Mouse (Mus musculus) lung, postnatal 36 days (tissue): ENCODE measurements around the gene Ncaph.
"Not testable (repeated sequence)": the region's sequence is repeated elsewhere in the genome, so short reads cannot be mapped to it uniquely, and the experiment has no call there.

Experiments used
- DNase-seq: peaks from one replicate; pipeline ENCODE4 v3.0.0; 2022; ENCODE audit warnings: mixed read lengths

The Ncaph gene

DNA sequence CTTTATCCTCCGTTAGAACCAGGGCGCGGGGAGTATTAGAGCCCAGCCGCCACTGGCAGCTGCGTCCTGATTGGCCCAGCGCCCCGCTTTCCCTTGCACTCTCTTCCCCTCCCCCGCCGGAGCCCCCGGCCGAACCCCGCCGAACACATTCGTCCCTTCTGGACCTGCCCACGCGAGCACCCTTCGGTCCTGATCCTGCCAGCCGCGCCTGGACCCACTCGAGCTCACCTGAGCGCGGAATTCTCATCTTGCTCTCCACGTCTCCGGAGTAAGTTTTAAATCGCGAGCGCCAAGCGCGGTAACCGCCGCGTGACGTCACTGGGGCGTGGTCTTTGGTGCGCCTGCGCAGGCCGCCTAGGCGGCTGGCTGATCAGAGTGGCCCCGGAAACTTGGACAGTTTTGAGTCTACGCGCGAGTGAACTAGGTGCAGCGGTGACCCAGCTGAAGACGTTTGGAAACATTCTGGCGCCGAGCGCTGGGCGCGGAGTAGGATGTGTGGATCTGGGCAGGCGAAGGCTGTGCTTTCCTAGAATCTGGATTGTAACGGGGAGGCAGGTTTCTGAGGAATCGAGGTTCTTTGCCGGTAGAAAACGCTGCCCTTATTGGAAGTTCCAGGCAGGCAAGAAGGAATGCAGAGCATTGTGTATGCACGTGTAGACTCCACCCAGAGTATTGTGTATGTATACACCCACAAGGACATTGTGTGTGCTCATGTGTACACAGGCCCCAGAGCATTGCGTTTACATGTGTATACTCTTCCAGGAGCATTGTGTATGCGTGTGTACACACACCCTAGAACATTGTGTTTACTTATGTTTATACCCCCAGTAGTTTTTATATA, at the start of gene Ncaph:
TSS of gene Ncaph (minus strand) at position 334 of the 841 bp plus-strand sequence.
- DNase-seq: peak; percentile 96

DNA sequence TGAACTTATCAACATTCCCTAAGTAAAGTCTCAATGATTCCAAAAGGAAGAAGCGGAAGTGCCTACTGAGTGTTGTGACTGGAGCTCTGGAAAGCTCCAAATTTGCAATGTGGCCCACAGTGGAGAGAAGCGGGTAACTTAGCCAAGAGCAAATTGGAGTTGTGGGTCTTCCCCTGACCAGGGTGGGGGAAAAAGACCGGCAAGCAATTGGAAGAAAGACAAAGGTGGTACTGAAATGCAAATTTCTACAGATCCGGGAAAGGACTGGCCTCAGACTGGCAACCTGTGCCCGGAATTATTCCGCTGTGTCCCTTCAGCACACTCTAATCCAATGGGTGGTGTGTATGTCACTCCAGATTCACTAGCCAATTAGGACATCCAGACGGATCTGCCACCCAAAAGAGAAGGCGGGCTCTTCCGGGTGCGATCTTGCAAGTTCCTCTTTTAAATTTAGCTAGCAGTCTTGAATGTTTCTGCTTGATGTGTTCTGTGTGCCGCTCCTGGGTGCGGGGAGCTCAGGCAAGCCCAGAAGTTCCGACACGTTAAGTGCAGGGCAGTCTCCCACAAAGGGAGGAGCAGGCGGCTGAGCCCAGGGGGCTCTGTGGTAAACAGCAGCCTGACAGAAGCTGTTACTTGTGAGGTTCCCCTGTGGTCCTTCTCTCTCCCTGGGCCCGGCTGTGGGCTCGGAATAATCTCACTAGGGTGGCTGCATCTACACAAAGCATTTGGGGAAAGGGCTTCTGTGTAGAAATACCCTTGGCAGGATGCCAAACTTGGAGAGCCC, 49.0 kb upstream of the Ncaph start:
- DNase-seq: peak; percentile 93

DNA sequence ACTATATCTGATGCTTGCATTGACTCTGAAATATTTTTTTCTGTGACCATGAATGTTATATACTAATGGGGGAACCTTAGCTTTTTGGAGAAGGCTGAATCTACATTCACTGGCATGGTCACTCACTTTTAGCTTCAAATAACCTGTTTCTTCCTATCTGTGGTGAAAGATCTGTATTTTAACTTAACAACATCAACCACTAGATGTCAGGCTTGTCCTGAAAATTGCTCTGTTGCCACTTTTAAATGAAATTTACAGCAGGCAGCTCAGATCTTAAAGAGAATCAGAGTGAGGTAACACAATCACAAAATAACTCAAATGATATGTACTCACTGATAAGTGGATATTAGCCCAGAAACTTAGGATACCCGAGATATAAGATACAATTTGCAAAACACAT, 32.5 kb upstream of the Ncaph start:
- DNase-seq: peak; percentile 76

GRCm38 (mm10) chr2:127165675-127166074, 31.9 kb upstream of the Ncaph start:
- DNase-seq: no peak

- no peak for DNase-seq
Measured at GRCm38 (mm10) chr2:127145699-127146098, 11.9 kb upstream of the Ncaph start.

- peak; percentile 90 for DNase-seq
Measured at GRCm38 (mm10) chr2:127143158-127144063, 9.7 kb upstream of the Ncaph start, which contains the start of gene Itpripl1. Itpripl1 (minus strand) TSS chr2:127143442.

DNA sequence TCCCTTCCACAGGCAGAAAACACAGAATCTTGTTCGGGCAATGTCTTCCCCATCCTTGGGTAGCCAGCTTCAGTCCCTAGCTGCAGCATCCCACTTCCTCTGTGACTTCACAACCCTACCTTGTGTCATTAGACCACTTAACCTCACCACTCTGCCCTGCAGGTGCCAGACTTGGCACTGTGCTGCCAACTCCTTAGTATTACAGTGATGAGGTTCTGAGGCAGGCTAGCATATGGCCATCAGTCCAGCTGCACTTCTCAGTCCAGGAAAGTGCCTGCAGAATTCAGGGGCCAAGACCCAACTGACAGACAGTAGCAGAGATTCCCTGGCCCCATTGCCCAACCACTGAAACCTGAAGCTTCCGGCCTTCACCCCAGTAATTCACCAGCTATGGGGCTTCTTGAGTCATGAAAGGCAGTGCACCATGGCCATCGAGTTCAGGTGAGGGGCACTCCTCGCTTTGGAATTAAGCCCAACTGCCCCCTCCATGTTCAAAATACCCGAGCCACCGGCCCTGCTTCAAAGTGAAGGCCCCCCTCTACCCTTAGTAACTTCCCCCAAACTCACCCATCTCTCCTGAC, 8.9 kb upstream of the Ncaph start:
- DNase-seq: no peak

DNA sequence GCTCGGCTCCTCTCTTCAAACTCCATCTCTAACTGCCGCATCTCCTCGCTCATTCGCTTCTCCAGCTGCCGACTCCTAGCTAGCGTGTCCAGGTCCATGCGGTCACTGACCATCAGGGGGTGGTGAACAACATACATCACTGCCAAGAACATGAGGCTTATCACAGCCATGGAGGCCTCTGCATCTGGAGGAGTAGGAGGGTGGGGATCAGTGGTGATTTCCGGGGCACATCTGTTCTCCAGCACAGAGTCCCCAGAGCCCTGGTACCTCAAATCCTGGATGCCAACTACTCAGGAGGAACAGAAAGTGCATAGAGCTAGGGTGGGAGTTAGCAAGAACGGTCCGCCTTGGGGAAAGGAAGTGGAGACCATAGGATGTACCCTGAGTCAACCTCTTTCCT, 8.3 kb upstream of the Ncaph start:
- no peak for DNase-seq

- DNase-seq: no peak
Measured at GRCm38 (mm10) chr2:127140011-127140410, 6.3 kb upstream of the Ncaph start.

DNA sequence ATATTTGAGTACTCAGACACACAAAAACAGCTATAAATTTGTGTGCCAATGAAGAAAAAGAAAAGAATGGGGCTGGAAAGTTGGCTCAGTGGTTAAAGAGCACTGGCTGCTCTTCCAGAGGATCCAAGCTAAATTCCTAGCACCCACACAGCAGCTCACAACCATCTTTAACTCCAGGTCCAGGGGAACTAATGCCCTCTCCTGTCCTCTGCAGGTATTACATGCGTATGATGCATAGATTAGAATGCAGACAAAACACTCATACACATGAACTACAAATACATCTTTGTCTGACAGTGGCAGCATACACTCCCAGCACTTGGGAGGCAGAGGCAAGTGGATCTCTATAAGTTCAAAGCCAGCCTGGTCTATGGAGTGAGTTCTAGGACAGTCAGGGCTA, 5.9 kb upstream of the Ncaph start:
- no peak for DNase-seq

GRCm38 (mm10) chr2:127139094-127139493, 5.3 kb upstream of the Ncaph start:
- no peak for DNase-seq

- DNase-seq: no peak
Measured at GRCm38 (mm10) chr2:127138449-127138848, 4.7 kb upstream of the Ncaph start.

- DNase-seq: no peak
Measured at GRCm38 (mm10) chr2:127137838-127138420, 4.2 kb upstream of the Ncaph start.

- peak; percentile 75 for DNase-seq
Measured at GRCm38 (mm10) chr2:127136979-127137378, 3.2 kb upstream of the Ncaph start.

DNA sequence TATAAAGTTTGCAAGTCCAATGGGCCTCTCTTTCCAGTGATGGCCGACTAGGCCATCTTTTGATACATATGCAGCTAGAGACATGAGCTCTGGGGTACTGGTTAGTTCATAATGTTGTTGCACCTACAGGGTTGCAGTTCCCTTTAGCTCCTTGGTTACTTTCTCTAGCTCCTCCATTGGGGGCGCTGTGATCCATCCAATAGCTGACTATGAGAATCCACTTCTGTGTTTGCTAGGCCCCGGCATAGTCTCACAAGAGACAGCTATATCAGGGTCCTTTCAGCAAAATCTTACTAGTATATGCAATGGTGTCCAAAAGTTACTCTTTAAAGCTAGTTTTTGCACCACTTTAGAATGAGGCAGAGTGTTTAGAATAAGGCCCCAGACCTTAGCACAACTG, 1.5 kb upstream of the Ncaph start:
- not testable (repeated sequence) for DNase-seq

DNA sequence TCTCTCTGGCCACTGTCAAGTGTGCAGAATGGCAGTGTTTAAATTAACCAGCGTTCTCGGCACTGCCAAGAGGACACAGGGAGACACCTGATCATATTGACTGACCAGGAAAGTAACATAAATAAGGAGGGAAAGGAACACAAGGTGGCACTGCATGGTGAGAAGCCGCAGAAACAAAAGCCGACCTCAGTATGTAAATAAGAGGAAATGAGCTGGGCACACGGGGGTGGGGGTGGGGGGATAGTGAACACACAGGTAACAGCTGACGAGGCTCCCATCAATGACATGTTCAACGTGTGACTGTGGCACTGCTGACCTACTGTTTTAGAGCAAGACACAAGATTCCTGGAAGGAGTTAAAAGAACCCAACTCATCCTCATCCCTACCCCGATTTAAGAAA, 2.4 kb downstream of the Ncaph start:
- no peak for DNase-seq

GRCm38 (mm10) chr2:127128926-127129325, 4.8 kb downstream of the Ncaph start:
- no peak for DNase-seq

DNA sequence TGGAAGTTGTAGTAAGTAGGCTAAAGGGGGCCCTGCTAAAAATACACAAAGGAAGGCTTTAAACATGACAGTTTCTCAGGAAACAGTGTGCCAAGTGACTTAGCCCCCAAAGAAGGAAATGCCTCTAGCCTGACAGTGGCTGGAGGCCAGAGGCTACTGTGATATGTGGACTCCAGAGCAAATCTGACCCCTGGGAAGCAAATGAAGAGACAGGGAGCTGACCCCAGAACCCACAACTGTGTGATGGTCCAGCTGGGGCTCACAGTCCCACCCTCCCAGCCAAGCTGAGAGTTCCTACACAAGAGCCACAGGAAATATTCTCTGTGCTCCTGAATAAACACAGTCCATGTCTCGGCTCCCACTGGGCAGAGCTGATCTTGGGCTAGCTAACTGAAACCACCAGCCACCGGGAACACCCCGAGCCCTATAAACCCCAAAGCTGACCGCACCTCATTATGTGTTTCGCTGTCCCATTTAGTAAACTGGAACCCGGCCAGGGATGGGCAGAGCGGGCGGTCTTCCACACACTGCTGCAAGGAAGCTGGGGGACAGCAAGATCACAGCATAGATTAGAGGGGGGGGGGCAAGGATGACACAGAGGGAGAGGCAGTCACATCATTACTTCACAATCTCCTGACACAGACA, 12.0 kb downstream of the Ncaph start:
- peak; percentile 44 for DNase-seq

GRCm38 (mm10) chr2:127108986-127109385, 24.8 kb downstream of the Ncaph start:
- DNase-seq: no peak

DNA sequence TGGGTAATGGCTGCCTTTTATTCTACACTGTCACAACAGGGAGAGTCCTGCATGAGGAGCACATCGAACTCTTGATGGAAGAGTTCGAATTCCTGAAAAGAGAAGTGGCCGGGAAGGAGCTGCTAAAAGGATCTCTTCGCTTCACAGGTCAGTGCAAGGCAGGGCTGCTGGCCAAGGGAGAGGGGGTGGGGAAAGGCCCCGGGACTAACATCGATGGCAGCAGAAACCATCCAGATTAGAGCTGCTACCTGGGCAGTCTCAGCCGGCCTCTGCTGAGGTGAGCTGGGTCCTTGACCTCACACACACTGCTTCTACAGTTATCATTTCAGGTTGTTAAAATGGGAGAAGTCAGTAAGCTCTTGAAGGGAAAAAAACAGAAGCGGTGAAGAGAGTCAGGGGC, 41.8 kb downstream of the Ncaph start:
- no peak for DNase-seq

DNA sequence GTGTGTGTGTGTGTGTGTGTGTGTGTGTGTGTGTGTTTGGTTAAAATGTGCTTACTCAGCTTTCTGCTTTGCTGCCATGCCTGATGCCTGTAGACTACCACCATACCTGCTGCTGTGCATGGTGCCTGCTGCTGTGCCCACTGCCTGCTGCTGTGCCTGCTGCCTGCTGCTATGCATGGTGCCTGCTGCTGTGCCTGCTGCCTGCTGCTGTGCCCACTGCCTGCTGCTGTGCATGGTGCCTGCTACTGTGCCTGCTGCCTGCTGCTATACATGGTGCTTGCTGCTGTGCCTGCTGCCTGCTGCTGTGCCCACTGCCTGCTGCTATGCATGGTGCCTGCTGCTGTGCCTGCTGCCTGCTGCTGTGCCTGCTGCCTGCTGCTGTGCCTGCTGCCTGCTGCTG, 43.6 kb downstream of the Ncaph start:
- DNase-seq: not testable (repeated sequence)

- no peak for DNase-seq
Measured at GRCm38 (mm10) chr2:127086235-127086634, 47.5 kb downstream of the Ncaph start.
